Comparison of ENCODE assay signal across 34 mouse cellular contexts in the genomic region with DNA sequence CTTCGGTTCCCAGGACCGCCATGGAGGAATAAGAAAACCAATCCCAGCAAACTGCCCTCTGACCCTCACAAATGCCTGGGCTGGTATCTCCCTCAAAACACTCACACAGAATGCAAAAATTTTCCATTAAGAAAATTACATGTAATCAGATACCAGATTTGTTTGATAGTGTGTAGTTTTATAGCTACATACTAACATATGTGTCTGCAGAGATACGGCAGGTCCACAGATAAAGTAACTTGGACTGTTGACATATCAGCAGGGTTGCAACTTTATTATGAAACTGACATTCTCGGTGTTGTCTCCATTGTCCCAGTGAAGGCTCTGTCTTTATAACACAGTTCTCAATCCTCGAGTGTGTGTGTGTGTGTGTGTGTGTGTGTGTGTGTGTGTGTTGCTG.
"Had no signal": no experiment of that assay in that cellular context is flagged by ENCODE, and none has a peak within 500 bp of the region (broad histone marks: within the 10 kb centered on the region; RNA-seq: fewer than 3 reads in every experiment).

No protein-coding gene starts in this region.

- H3K9ac ChIP-seq: heart, embryonic 12.5 days; heart, embryonic 13.5 days; heart, embryonic 15.5 days; hindbrain, embryonic 12.5 days; hindbrain, embryonic 13.5 days; hindbrain, embryonic 14.5 days; hindbrain, embryonic 15.5 days; intestine, embryonic 15.5 days; kidney, embryonic 15.5 days had no signal

- H3K36me3 ChIP-seq: hindbrain, embryonic 15.5 days had no signal

- ATAC-seq: hindbrain, embryonic 16.5 days; hindbrain, postnatal 0 days; inflammation-experienced regulatory T-cells, adult 6 months; intestine, embryonic 15.5 days; intestine, embryonic 16.5 days; intestine, postnatal 0 days had no signal

- H3K4me3 ChIP-seq: heart, embryonic 10.5 days; heart, embryonic 12.5 days; heart, embryonic 13.5 days; heart, embryonic 15.5 days; hindbrain, embryonic 10.5 days; hindbrain, embryonic 12.5 days; hindbrain, embryonic 13.5 days; hindbrain, embryonic 15.5 days; intestine, embryonic 15.5 days; kidney, embryonic 15.5 days; layer of hippocampus, adult 2 months had no signal

- H3K4me2 ChIP-seq: heart, embryonic 11.5 days; heart, embryonic 12.5 days; heart, embryonic 13.5 days; heart, embryonic 15.5 days; hindbrain, embryonic 12.5 days; hindbrain, embryonic 13.5 days; hindbrain, embryonic 14.5 days; hindbrain, embryonic 15.5 days; intestine, embryonic 15.5 days; kidney, embryonic 15.5 days had no signal

- H3K27ac ChIP-seq: heart, embryonic 10.5 days; heart, embryonic 13.5 days; heart, embryonic 15.5 days; hindbrain, embryonic 10.5 days; hindbrain, embryonic 12.5 days; hindbrain, embryonic 13.5 days; hindbrain, embryonic 14.5 days; hindbrain, embryonic 15.5 days; hindbrain, postnatal 0 days; intestine, embryonic 15.5 days; kidney, embryonic 15.5 days; kidney, postnatal 0 days; layer of hippocampus, adult 2 months had no signal

- H3K27me3 ChIP-seq: heart, embryonic 12.5 days; heart, embryonic 13.5 days; heart, embryonic 15.5 days; hindbrain, embryonic 12.5 days; hindbrain, embryonic 13.5 days; hindbrain, embryonic 15.5 days; intestine, embryonic 15.5 days; kidney, embryonic 15.5 days had no signal

- H3K9me3 ChIP-seq: heart, embryonic 10.5 days; heart, embryonic 12.5 days; heart, embryonic 13.5 days; heart, embryonic 15.5 days; hindbrain, embryonic 10.5 days; hindbrain, embryonic 12.5 days; hindbrain, embryonic 13.5 days; hindbrain, embryonic 15.5 days; intestine, embryonic 15.5 days; kidney, embryonic 15.5 days had no signal

- H3K4me1 ChIP-seq: heart, embryonic 10.5 days; hindbrain, embryonic 10.5 days; hindbrain, embryonic 13.5 days; intestine, embryonic 15.5 days had no signal

- DNase-seq: heart, postnatal 10 days; heart, postnatal 14 days; heart, postnatal 36 days; heart, postnatal 4 days; kidney, adult 18-20 months; kidney, adult 2 months; kidney, adult 8-10 months; kidney, adult 9 months; kidney, postnatal 10 days; kidney, postnatal 14 days; kidney, postnatal 25 days; kidney, postnatal 36 days; kidney, postnatal 4 days; layer of hippocampus, adult 9-11 months; layer of hippocampus, postnatal 36 days had no signal
